Mouse (Mus musculus): ENCODE data around the gene Cd55. TPM values are rescaled to one million over a fixed set of nuclear protein-coding genes. Genes with fewer than 3 reads are reported as not detected.

Gene Cd55
- polyA plus RNA-seq, 1 experiment from 2014 or later: 6.1 TPM

Other genes starting within 250 kb of the Cd55 start
- not detected in 2 replicates for gene Cd55b, start 39.7 kb downstream of the Cd55 start, polyA plus RNA-seq (2015; fragmentation: Nextera tagmentation; extraction: Ambion mirVana)
- not detected in 2 replicates for gene Zp3r, start 166.9 kb upstream of the Cd55 start, polyA plus RNA-seq (2015; fragmentation: Nextera tagmentation; extraction: Ambion mirVana)
- gene C4bp, start 198.9 kb upstream of the Cd55 start, polyA plus RNA-seq (2015; fragmentation: Nextera tagmentation; extraction: Ambion mirVana): not detected in 2 replicates